Mouse (Mus musculus) urinary bladder, postnatal 14 days (tissue): ENCODE measurements at regions not wholly inside any gene's neighbourhood (a gene's known extent, or its start where the extent isn't known, plus 50 kb on each side); places are given as distances from the start of the nearest gene placed in this dataset.
"Not testable (repeated sequence)": the region's sequence is repeated elsewhere in the genome, so short reads cannot be mapped to it uniquely, and the experiment has no call there.

Experiments
- DNase-seq: peaks from one replicate; pipeline ENCODE4 v3.0.0; 2021; ENCODE audit warnings: low spot score

GRCm38 (mm10) chr8:28371752-28372151 lies 924.3 kb downstream of the Poteg start:
- no peak for DNase-seq

GRCm38 (mm10) chr8:28400141-28400540 lies 952.7 kb downstream of the Poteg start:
- DNase-seq = no peak

- no peak for DNase-seq
Observed at GRCm38 (mm10) chr8:28427544-28428135, 980.2 kb downstream of the Poteg start.

GRCm38 (mm10) chr8:28473190-28473589 lies 1025.7 kb downstream of the Poteg start:
- DNase-seq = no peak

GRCm38 (mm10) chr8:28487913-28488312 lies 1040.4 kb downstream of the Poteg start:
- no peak for DNase-seq

- no peak for DNase-seq
Observed at GRCm38 (mm10) chr8:28503488-28504319, 1056.2 kb downstream of the Poteg start.

- not testable (repeated sequence) for DNase-seq
Observed at GRCm38 (mm10) chr8:28523506-28523905, 1076.0 kb downstream of the Poteg start.

GRCm38 (mm10) chr8:28547236-28547635 lies 1099.8 kb downstream of the Poteg start:
- no peak for DNase-seq

- no peak for DNase-seq
Observed at GRCm38 (mm10) chr8:28559881-28560280, 1112.4 kb downstream of the Poteg start.

GRCm38 (mm10) chr8:28579250-28579651 lies 1131.8 kb downstream of the Poteg start:
- DNase-seq = no peak

- no peak for DNase-seq
Observed at GRCm38 (mm10) chr8:28580821-28581220, 1133.4 kb downstream of the Poteg start.

GRCm38 (mm10) chr8:28589999-28590398 lies 1142.5 kb downstream of the Poteg start:
- DNase-seq = no peak

- DNase-seq = no peak
Observed at GRCm38 (mm10) chr8:28593238-28593637, 1145.8 kb downstream of the Poteg start.

GRCm38 (mm10) chr8:28594191-28594590 lies 1146.7 kb downstream of the Poteg start:
- no peak for DNase-seq

GRCm38 (mm10) chr8:28594606-28595005 lies 1147.1 kb downstream of the Poteg start:
- no peak for DNase-seq

- no peak for DNase-seq
Observed at GRCm38 (mm10) chr8:28595880-28596279, 1148.4 kb downstream of the Poteg start.
